Comparison of ENCODE assay signal across 9 mouse cellular contexts in the genomic region with DNA sequence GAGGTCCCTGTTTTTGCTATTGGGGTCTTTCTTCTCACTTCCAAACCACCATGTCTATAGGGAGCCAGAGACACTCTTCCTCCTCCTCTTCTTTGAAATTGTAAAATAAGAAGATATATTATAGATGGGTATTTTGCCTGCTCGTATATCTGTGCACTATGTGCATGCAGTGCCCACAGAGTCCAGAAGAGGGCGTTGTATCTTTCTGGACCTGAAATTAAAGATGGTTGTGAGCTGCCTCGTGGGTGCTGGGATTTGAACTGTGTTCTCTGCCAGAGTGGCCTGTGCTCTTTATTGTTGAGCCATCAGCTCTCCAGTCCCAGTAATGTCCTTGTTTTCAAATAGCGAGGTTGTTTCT.
DNase-seq lines count a peak whose midpoint lies in the region; ATAC-seq and TF ChIP-seq lines count a peak whose summit lies in the region.
"Had no signal": no experiment of that assay in that cellular context is flagged by ENCODE, and none has a peak within 500 bp of the region (broad histone marks: within the 10 kb centered on the region; RNA-seq: fewer than 3 reads in every experiment).

No protein-coding gene starts in this region.

- WGBS in liver, adult 2 months = 64% methylated on average over 4 of the region's 4 CpGs
- WGBS in intestine, embryonic 14.5 days = 52% methylated on average over 4 of the region's 4 CpGs
- 62% methylated on average over 4 of the region's 4 CpGs for whole genome bisulfite sequencing in neural tube, embryonic 14.5 days

- H3K4me3 ChIP-seq in liver, adult 2 months (ENCODE audit: insufficient read depth, low read depth, low read length) = no peak overlapping the region
- H3K4me3 ChIP-seq in cortical plate, adult 2 months (ENCODE audit: insufficient read depth, low read length) = no peak overlapping the region
- no peak overlapping the region for H3K4me3 ChIP-seq in intestine, embryonic 14.5 days (ENCODE audit: low read depth, low read length)
- no peak overlapping the region for H3K4me3 ChIP-seq in neural tube, embryonic 14.5 days (ENCODE audit: low read depth, low read length)

- no peaks in the 10 kb centered on the region for H3K9me3 ChIP-seq in intestine, embryonic 14.5 days (ENCODE audit: control insufficient read depth, low read length)
- no peaks in the 10 kb centered on the region for H3K9me3 ChIP-seq in neural tube, embryonic 14.5 days (ENCODE audit: control insufficient read depth, low read length)

- DNase-seq in liver, adult 2 months (ENCODE audit: extremely low read depth, low read depth, low spot score) = peak; percentile 8
- DNase-seq in liver = no peak
- DNase-seq in intestine, embryonic 14.5 days (ENCODE audit: low spot score) = peak; percentile 52
- no peak for DNase-seq in urinary bladder, postnatal 36 days (ENCODE audit: low spot score in 2 of 2)
- DNase-seq in gastrocnemius, postnatal 36 days = no peak
- DNase-seq: kidney, adult 11 months had no signal

- no peaks in the 10 kb centered on the region; the same call in 1 of the 2 replicates for H3K4me1 ChIP-seq in liver, adult 2 months (ENCODE audit: control insufficient read depth, insufficient read depth, low read length)
- H3K4me1 ChIP-seq in cortical plate, adult 2 months (ENCODE audit: control insufficient read depth, insufficient read depth, low read length) = peaks cover 5% of the 10 kb centered on the region; the same call in 1 of the 2 replicates
- H3K4me1 ChIP-seq in intestine, embryonic 14.5 days (replicated peaks; ENCODE audit: control insufficient read depth, insufficient read depth, low read length) = peaks cover 4% of the 10 kb centered on the region; the same call in 1 of the 2 replicates
- peaks cover 29% of the 10 kb centered on the region for H3K4me1 ChIP-seq in neural tube, embryonic 14.5 days (ENCODE audit: control insufficient read depth, insufficient read depth, low read length)

- H3K27ac ChIP-seq in liver, adult 2 months (replicated peaks; ENCODE audit: insufficient read depth, low read depth, low read length) = no peak overlapping the region
- no peak overlapping the region for H3K27ac ChIP-seq in cortical plate, adult 2 months (ENCODE audit: insufficient read depth, low read length)
- no peak overlapping the region for H3K27ac ChIP-seq in intestine, embryonic 14.5 days (ENCODE audit: low read depth)
- H3K27ac ChIP-seq in neural tube, embryonic 14.5 days (ENCODE audit: low read depth, low read length) = peak overlapping the region; percentile 83

- TF ChIP-seq CTCF in liver, adult 2 months (IDR thresholded peaks at IDR 0.05; ENCODE audit: low read depth, low read length) = no peak
- 0 out of 2 replicates have a peak, but pooled peaks have one; percentile 14 for TF ChIP-seq CTCF in cortical plate, adult 2 months (IDR thresholded peaks at IDR 0.05; ENCODE audit: extremely low read depth, insufficient read depth, low read length)

- TF ChIP-seq POLR2A in liver, adult 2 months (IDR thresholded peaks at IDR 0.05; ENCODE audit: extremely low read depth, insufficient read depth, low read length) = no peak
- no peak for TF ChIP-seq POLR2A in cortical plate, adult 2 months (IDR thresholded peaks at IDR 0.05; ENCODE audit: extremely low read depth, insufficient read depth, low read length)

- H3K27me3 ChIP-seq in liver, adult 2 months (ENCODE audit: control insufficient read depth, insufficient read depth, low read length) = no peaks in the 10 kb centered on the region
- H3K27me3 ChIP-seq in intestine, embryonic 14.5 days (replicated peaks; ENCODE audit: control insufficient read depth, insufficient read depth, low read length) = no peaks in the 10 kb centered on the region
- H3K27me3 ChIP-seq in neural tube, embryonic 14.5 days (ENCODE audit: control insufficient read depth, insufficient read depth, low read length) = no peaks in the 10 kb centered on the region

- intact Hi-C loops in gastrocnemius, postnatal 36 days (cut with DNase I) = loop anchor here (10.0 kb wide), 1 partner anchor 418 kb away; no protein-coding TSS in a partner anchor

- ATAC-seq in intestine, embryonic 14.5 days (replicated peaks; ENCODE audit: low FRiP score, low TSS enrichment, low read depth) = no peak
- no peak for ATAC-seq in neural tube, embryonic 14.5 days (ENCODE audit: low read depth)
- no peak for ATAC-seq in erythroblast, adult 5-6 weeks (replicated peaks; ENCODE audit: low FRiP score, poor library complexity, severe bottlenecking)

- no peak overlapping the region for H3K4me2 ChIP-seq in intestine, embryonic 14.5 days (ENCODE audit: low read length)
- no peak overlapping the region; the same call in 1 of the 2 replicates for H3K4me2 ChIP-seq in neural tube, embryonic 14.5 days (ENCODE audit: low read depth, low read length)

- H3K36me3 ChIP-seq in liver, adult 2 months (ENCODE audit: control insufficient read depth, insufficient read depth, low read length) = no peaks in the 10 kb centered on the region
- no peaks in the 10 kb centered on the region for H3K36me3 ChIP-seq in intestine, embryonic 14.5 days (ENCODE audit: control insufficient read depth, insufficient read depth, low read length)
- H3K36me3 ChIP-seq in neural tube, embryonic 14.5 days (ENCODE audit: control insufficient read depth, insufficient read depth, low read length) = no peaks in the 10 kb centered on the region

- no peak overlapping the region for H3K9ac ChIP-seq in liver, adult 2 months (ENCODE audit: low read depth, low read length)
- no peak overlapping the region for H3K9ac ChIP-seq in intestine, embryonic 14.5 days (ENCODE audit: low read length)
- H3K9ac ChIP-seq in neural tube, embryonic 14.5 days (replicated peaks; ENCODE audit: low read depth, low read length) = no peak overlapping the region; the same call in 1 of the 2 replicates

- H3K79me2 ChIP-seq in liver, adult 2 months (ENCODE audit: control insufficient read depth, insufficient read depth, low read length) = no peaks in the 10 kb centered on the region

Comparison
In these comparisons a context has a peak if more than half of its experiments do, and no peak if none do; other contexts are left out.
1. DNase-seq: peak in liver, adult 2 months (single experiment) and intestine, embryonic 14.5 days (single experiment); none in liver (single experiment), urinary bladder, postnatal 36 days (0 of 2) and gastrocnemius, postnatal 36 days (0 of 2).